Mouse (Mus musculus): ENCODE measurements at regions not wholly inside any gene's neighbourhood (a gene's known extent, or its start where the extent isn't known, plus 50 kb on each side); places are given as distances from the start of the nearest gene placed in this dataset.

DNA sequence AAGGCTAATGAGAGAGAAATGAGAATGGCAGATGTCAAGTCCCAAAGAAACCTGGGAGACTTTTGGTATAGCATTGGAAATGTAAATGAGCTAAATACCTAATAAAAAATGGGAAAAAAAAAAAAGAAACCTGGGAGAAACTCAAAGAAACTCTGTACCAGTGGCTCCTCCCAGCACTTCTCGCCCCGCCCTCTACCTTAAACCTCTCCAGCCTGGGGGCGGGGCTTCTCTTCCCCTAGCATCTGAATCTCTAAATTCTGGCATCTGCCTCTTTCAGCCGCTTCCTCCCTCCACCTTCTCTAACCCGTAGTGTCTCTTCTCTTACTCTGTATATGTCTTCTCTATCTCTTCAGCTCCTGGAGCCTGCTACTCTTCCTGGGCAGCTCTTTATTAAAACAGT is 53.2 kb downstream of the Gpr6 start:
- intact Hi-C loops (cut with DNase I) = no loop called here
- no peak for DNase-seq

DNA sequence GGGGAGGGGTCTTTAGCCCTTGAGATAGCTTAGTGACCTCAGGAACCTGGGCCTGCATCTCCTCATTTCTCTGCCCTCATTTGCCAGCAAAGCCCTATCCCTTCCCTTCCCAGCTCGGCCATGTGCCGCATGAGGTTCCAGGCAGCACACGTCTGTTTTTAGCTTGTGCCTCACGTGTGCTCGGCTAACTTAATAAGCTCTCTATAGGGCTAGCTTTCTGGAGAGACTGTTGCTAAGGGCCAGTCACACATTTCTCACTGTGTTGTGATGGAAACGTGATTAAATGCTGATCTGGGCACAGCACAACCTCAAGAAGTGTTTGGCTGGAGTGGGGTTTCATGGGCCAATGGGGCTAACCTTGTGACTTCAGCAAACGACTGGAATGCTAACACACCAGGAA is 55.5 kb downstream of the Gpr6 start:
- intact Hi-C loops (cut with DNase I) = no loop called here
- DNase-seq = no peak

DNA sequence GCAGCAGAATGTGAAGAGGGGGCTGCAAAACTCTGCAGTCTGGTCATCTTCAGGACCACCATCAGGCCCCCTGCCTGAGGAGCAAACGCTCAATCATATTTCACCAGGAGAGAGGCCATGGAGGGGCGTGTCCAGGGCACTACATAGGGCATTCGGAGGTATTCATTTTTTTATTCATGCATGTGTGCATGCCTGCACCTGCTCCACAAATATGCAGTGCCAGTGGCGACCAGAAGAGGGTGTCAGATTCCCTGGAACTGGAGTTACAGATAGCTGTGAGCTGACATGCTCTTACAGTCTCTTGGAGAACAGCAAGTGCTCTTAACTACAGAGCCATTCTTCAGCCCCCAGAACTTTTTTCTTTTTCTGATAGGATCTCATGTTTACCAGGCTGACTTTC is 56.4 kb downstream of the Gpr6 start:
- intact Hi-C loops (cut with DNase I) = no loop called here
- no peak for DNase-seq

DNA sequence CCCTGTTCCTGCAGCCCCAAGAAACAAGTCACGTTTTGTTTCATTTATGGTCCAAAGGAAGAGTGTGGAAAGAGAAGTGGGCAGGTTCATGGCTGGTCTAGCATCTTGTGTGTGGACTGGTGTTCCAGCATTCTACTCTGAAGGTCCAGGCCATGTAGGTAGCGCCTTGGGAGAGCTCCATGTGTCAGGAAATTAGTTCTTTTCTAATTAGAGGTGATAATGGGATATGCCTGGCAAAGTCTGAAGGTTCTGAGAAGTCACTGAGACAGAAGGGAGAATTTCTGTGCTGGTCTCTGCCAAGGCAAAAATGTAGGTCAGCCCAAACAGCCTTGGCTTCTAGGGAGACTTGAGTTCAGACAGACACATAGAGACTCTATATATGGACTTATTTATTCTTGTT is 61.5 kb downstream of the Gpr6 start:
- intact Hi-C loops (cut with DNase I) = no loop called here
- DNase-seq = no peak

DNA sequence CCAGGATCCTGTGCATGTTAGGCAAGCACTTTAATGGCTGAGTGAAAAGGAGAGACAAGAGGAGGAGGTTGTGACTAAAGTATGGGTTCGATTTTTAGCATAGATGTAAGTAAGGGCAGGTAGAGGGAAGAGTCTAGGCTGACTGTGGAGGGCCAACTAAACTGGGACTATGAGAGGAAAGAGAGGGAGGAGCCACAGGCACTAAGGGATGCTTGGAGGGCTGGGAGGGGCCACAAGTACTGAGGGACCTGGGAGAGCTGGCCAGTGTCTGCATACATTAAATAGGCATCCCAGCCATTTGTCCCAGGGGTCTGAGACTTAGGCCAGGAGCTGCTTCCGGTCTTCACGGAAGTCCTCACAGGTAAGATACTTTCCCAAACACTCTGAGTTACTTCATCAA is 64.2 kb downstream of the Gpr6 start:
- DNase-seq = no peak
- intact Hi-C loops (cut with DNase I) = loop anchor here (5.0 kb wide), 2 partner anchors 259 to 279 kb away; no protein-coding TSS in a partner anchor

DNA sequence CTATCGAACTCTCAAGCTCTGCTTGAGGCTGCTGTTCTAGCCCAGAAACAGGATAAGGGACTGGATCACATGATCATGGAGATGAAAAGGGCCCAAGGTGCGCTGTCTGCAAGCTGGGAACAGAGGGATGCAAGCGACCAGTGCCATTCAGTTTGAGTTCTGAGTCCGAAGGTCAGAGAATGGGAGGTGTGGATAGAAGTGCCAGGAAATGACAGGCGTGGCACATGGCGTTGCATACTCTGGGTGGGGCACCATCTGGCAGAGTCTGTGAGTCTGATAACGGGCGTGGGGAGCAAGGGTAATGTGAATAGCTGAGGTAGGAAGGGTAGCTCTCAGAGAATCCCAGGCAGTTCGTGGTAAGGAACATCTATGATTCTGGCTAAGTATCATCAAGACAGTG is 65.5 kb downstream of the Gpr6 start:
- intact Hi-C loops (cut with DNase I) = loop anchor here (5.0 kb wide), 2 partner anchors 261 to 281 kb away; no protein-coding TSS in a partner anchor
- DNase-seq = no peak

DNA sequence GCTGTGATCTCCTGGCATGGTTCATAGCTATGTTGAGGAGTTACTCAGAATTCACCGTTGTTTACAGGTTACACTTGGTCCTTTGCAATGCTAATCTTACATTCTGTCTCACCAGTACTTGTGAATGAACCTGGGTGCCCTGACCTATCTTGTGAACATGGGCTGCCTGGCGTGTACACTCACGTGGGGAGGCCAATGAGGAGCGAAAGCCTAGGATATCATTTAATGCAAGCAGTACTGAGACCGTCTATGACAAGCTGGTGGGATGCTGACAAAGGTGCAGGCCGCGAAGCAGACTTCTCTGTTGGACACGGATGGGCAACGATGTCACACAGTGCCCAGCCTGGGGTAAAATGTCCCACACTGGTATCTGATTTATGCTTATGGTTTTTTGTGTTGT is 66.3 kb downstream of the Gpr6 start:
- intact Hi-C loops (cut with DNase I) = loop anchor here (5.0 kb wide), 2 partner anchors 262 to 282 kb away; no protein-coding TSS in a partner anchor
- no peak for DNase-seq

DNA sequence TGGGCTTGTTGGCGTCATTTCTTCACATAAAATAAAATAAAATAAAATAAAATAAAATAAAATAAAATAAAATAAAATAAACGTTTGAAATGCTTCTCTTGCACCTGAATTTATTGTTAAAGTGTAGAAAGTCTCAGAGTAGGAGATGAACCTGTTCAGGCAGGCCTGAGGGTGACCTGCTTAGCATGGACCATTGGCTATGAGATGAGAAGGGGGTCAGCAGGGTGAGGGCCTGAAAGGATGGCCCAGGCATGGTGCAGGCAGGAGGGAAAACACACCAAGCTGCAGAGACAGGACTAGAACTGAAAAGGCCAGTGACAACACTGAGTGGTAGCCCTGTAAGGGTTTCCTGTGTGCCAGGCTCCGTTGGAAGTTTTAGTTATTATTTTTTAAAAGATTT is 67.3 kb downstream of the Gpr6 start:
- no peak for DNase-seq
- intact Hi-C loops (cut with DNase I) = loop anchor here (5.0 kb wide), 2 partner anchors 263 to 283 kb away; no protein-coding TSS in a partner anchor

DNA sequence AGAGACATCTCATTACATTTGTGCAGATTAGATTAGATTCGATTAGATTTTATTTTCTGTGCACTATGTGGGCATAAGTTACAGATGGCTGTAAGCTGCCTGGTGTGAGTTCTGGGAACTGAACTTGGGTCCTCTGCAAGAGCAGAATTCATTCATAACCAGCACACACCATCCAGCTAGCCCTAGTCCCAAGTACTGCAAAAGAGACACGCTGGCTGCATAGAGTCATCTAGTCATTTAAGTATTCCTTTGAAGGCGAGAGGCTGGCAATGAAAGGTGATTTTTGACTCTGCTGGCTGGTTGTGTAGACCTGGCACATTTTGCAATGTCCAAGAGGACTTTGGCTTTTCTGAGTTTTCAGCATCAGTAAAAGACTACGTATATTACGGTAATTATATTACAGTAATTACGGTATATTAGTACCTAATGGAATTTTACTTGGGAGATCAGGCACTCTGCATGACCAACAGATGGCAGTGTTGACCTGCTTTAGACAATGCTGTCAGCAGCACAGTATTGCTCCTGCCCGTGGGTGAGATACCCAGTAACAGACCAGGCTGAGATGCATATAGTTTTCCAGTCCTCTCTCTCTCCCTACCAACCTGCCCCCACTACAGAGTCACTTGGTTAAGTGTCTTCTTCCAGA is 67.9 kb downstream of the Gpr6 start:
- intact Hi-C loops (cut with DNase I) = no loop called here
- peak in 1 of 2 experiments; percentile 48 for DNase-seq

DNA sequence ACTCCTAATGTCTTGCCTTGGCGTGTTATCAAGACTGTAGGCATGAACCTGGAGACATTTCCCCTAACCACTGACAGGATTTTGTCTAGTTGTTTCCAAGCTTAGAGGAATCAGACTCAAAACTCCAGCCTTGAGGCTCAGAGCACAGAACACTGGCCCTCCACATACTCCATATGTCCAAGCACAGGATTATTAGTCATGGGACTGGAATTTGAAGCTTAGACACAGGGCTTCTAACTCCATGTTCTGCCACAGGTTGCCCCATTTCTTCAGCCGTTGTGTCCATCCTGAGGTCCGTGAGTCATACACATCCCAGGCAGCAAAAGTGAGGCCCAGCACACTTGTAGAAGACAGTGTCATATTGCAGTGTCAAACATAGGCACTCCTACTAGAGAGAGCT is 68.9 kb downstream of the Gpr6 start:
- no peak for DNase-seq
- intact Hi-C loops (cut with DNase I) = no loop called here

DNA sequence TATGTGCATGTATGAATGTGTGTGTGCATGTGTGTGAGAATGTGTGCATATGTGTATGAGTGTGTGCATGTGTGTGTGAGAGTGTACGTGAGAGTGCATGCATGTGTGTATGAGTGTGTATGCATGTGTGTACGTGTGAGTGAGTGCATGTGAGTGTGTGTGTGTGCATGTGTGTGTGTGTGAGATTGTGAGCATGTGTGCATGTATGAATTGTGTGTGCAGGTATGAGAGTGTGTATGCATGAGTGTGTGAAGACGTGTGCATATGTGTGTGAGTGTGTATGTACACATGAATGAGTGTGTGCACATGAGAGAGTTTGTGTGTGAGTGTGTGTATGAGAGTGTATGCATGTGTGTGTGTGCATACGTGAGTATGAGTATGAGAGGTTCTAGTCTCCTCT is 71.1 kb downstream of the Gpr6 start:
- DNase-seq = no peak
- intact Hi-C loops (cut with DNase I) = no loop called here

DNA sequence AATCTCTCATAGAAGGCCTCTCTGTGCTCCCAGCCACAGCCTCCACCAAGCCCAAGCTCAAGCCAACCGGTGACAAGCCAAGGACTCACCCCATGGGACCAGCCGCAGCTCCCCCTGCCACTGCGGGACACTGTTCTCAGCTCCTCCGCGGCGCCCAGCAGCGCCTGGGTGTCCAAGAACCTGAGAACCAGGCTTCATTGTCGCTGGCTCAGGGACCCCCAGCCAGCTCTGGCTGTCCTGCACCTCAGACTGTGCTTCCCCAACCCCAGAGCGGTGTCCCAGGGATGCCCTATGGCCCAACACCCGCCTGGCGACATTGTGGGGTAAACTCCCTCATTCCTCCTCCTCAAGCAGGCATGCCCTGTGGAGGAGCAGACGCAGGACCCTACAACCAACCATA is 72.6 kb downstream of the Gpr6 start:
- intact Hi-C loops (cut with DNase I) = no loop called here
- no peak for DNase-seq

DNA sequence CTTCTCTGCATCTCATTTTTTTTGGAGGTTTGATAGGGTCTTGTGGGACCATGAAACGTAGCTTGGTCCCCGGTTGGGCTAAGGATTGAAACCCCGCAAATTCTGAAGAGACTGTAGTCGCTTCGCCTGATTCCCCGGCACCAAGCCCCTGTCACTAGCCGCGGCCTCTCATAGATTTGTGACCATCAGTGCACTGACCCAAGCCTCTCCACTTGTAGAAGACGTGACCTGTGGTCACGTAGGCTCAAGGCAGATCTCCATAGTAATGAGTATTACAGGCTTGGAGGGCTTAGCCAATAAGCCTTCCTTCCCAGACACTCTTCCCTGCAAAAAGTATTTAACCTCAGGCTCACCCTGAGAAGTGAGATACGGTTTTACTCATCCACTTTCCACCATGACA is 73.3 kb downstream of the Gpr6 start:
- no peak for DNase-seq
- intact Hi-C loops (cut with DNase I) = no loop called here

DNA sequence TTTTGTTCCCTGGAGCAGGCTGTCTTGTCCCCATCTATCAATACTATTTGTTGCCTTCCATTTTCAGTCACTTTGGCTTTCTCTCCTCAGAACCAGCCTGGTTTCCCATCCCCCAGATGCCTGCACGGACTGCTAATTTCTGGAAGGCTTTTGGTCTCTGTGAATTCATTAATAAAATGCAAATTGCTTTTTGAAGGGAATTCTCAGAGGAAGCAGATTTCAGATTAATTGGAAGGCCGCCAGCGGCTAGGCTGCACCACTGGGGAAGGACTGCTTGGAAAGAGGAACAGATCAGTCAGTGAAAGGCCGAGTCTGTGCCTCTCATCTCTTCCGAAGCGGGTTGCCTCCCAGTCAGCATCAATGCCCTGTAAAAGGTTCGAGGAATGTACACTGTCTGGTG is 73.8 kb downstream of the Gpr6 start:
- intact Hi-C loops (cut with DNase I) = no loop called here
- DNase-seq = no peak

DNA sequence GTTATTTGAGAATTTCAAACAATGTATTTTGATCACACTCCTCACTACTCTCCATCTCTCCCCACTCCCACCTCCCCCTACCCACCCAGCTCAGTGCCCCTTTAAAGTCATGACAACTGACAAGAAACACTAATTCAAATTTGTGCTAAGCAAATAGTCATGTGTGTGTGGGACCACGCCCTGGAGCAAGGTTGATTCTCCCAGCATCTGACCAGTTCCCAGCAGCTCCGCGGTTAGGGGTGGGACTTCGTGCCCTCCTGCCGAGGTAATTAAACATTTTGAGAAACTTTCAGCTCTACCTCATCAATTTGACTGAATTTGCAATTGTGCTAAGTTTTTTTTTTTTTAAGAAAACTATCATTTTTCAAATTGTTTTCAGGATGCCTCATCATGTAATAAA is 74.5 kb downstream of the Gpr6 start:
- intact Hi-C loops (cut with DNase I) = no loop called here
- no peak for DNase-seq

All from gastrocnemius, postnatal 36 days (tissue).